Mouse (Mus musculus) layer of hippocampus, adult 9-11 months (tissue): ENCODE measurements around the gene Cox6a2.
"Not testable (repeated sequence)": the region's sequence is repeated elsewhere in the genome, so short reads cannot be mapped to it uniquely, and the experiment has no call there.

Experiments used
- DNase-seq: peaks from one replicate; pipeline ENCODE4 v3.0.0; 2022

Cox6a2 gene

DNA sequence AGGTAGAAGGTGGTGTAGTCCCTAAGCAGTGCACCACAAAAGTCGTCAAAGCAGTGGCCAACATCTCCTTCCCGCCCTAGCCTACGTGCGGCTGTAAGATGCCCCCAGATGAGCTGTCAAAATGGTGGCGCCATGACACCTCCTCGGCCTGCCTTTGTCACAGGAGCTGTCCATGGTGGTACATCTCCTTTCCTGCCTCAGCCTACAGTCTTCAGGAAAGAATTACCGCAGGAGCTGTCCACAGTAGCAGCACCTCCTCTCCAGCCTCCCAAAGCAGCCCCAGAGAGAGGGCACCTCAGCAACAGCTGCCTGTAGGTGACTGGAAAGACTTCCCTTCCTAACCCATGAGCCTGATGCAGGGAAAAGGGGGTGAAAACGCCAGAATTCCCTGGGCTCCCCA lies 25.6 kb upstream of the Cox6a2 start:
- no peak for DNase-seq

DNA sequence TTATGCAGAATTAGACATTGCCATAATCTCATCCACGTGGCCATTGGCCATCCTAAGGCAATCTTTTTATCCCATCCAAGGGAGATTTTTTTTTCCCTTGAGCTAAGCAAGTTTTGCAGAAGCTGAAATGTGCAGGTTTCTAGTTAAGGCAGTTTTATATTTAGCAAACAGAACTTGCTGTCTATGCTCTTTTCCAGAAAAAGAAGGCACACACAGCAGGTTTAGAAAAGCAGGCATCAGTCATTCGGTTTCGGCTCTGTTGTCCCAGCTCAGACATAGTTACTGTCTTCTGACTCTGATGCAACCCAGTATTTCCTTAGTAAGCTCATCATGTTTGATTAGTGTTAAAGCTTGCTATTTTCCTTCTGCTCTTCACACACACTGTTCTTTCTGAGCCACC lies 14.7 kb upstream of the Cox6a2 start:
- DNase-seq: peak; percentile 72

DNA sequence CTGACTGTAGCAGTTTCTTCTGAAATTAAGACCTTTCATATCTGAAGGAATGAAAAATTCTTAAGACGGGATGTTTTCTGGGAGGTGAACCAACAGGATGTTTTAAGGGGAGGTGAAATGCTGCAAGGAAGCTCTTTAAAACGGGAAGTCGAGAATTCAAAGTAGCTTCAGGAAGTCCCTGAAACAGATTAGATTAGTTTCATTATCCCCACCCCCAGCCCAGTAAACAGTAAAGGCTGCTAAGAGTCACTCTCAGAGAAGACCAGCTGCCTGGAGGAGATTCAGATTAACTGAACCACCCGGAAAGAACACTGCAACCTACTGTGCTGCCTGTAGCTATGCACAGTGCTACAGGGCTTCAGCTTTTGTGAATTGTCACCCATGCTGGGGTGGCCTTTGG lies 13.8 kb upstream of the Cox6a2 start:
- no peak for DNase-seq

DNA sequence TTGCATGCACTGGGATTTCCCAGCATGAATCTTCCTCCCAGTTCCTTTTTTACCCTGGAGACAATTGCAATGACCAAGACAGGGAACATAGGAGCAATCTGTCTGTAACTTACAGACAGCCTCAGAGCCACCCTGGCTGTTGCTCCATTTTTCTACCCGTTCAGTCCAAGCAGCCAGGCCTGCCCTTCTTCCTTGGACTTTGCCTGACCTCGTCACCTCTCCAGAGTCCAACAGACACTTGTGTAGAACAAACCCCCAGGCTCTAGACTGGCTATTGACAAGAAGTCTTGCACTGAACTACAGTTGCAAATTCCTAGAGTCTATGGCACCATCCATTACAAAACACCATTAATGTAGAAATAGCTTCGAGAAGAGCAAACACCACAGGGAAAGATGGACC lies 3.6 kb upstream of the Cox6a2 start:
- DNase-seq: no peak

DNA sequence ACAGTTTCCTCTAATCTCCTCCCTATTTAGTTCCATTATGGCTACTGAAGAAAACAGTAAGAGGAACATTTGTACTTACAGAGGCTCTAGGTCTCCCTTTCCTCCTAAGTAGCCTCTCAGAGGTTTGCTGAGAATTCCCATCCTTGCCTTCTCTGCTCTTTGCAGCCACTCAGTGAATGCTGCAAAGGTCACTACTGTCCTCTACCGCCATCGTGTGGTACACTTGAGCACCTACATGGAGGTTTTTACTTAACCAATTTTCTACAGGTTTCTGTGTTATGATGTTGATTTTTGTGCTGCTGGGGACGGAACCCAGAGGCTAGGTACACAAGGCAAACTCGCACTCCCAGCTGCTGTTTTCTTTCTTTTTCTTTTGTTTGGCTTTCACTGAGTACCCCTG lies 2.0 kb upstream of the Cox6a2 start:
- peak; percentile 41 for DNase-seq

DNA sequence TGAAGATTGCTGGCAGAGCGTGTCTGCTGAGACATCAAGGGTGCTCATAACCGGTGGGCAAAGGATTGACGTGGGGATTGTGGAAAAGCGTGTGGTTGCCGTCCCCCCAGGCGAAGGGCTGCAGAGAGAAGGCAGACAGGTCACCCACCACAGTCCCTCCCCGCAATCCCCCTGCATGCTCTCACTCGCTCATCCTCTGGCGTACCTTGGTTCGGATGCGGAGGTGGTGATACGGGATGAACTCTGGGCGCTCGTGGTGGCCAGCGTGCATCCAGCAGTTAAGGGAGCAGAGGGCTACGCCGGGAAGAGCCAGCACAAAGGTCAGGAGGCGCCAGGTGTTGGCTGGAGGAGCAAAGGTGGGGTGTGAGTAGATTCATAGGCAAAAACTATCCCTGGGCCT lies 492 bp downstream of the Cox6a2 start:
- DNase-seq: no peak

DNA sequence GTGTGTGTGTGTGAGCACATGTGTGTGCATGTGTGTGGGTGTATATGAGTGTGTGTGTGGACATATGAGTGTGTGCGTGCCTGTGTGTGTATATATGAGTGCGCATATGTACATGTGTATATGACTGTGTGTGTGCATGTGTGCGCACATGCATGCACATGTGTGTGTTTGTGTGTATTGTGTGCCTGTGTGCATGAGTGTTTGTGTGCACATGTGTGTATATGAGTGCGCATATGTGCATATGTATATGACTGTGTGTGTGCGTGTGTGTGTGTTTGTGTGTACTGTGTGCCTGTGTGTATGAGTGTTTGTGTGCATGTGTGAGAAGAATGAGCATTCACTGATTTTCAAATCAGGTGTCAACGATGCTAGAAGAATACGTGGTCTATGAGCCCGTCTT lies 2.0 kb downstream of the Cox6a2 start:
- no peak for DNase-seq

DNA sequence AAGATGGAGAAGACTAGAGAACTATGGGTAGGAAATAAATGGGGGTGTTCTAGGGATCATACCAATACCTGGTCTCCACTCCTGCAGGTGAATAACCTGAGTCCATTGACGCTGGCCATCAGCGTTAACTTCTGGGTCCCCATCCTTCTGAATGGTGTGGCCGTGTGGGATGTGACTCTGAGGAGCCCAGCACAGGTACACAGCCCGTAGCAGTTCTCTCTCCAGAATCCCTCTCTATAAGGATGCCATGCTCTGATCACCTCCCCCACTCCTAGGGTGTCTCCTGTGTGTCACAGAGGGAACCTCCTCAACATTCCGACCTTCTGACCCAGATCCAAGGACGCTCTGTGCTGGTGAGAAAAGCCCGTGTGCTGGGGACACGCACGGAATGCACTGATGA lies 3.1 kb downstream of the Cox6a2 start:
- DNase-seq: no peak

DNA sequence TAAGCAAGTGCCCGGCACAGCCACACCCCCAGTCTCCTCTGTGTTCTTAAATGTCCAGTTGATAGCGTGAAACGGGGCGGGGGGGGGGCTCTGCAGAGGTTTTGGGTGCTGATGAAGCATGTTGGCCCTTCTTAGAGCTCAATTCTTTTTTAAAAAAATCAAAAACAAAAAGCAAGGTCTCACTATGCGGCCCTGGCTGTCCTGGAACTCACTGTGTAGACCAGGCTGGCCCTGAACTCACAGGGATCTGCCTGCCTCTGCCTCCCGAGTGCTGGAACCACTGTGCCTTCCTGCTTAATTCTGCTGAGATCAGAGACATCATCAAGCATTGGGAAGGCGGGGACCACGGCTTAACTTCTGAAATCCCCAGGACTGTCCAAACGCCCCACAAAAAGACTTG lies 4.6 kb downstream of the Cox6a2 start:
- no peak for DNase-seq

DNA sequence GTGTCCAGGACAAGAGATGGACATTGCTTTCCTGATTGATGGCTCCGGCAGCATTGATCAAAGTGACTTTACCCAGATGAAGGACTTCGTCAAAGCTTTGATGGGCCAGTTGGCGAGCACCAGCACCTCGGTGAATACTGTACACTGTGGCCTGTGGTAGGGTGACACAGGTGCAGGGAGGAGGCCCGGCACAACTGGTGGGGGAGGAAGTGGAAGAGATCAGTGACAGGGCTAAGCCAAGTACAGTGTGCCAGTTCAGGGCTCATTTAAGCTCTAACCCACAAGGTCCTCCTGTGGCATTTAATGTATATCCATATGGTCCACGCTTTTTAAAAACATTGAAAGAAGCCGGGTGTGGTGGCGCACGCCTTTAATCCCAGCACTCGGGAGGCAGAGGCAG lies 24.5 kb downstream of the Cox6a2 start:
- DNase-seq: no peak

DNA sequence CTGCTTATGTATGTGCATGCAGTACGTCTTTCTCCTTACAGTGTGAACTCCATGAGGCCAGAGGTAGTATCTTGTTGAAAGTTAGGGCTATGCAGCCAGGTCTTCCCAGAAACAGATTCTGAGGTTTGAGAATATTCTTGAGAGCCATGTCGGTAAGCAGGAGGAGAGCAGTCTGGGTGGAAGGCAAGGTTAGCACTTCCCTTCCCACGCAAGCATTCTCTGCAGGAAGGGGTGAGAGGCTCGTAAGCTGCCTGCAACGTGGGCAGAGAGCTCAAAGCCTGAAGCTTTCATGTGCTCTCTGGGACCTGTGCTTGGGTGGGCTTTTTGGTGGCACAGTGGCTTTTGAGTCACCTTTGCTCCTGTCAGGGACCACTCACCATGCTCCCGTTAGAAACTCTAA lies 25.6 kb downstream of the Cox6a2 start:
- no peak for DNase-seq

DNA sequence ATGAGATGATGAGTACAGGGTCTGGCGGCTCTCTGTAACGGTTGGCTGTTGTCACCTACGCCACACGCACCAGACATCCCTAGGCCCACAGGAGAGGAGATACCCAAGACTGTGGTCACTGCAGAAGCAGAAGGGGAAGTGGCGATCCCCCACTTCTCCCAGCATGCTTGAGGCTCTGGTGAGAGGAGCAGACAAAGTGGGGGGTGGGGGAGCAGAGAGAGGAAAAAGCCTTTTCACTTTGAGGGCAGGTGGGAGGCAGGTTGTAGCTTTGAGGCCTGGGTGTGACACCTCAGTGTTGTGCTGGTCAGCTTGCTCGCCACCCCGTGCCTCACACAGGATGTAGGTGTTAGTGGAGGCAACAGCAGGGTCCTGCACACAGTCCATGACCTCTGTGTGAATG lies 26.1 kb downstream of the Cox6a2 start:
- DNase-seq: peak; percentile 52

DNA sequence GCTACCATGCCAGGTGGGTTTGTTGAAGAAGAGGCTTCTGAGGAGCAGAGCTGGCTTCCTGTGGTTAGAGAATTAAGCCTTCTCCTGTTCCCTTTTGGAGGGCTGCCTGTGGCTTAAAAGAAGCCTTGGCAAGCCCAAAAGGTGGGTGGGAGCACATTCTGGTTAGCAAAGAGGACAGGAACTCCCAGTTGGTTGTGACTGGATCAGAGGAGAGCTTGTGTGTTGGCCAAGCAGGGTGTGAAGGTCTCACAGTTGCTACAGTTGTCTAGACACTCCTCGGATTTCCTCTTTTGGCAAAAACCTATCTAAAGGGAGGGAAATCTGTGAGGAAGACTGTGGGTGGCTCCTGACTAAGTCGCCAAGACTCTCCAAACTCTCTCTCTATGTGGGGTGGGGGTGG lies 27.8 kb downstream of the Cox6a2 start:
- DNase-seq: peak; percentile 41

DNA sequence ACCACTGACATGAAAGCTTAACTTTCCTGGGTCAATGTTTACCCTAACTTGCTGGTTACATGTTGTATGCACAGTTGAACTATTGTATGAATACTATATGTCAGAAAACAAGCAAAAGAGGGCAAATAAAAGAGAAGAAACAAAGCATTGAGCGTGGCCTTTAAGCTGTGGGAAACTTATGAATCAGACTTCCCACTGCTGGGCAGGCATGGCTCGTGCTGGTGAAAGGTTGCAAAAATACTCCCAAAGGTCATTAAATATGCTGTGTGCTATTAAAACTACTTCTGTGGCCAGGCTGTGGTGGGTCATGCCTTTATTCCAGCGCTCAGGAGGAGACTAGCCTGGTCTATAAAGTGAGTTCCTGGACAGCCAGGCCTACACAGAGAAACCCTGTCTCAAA lies 36.2 kb downstream of the Cox6a2 start:
- no peak for DNase-seq

DNA sequence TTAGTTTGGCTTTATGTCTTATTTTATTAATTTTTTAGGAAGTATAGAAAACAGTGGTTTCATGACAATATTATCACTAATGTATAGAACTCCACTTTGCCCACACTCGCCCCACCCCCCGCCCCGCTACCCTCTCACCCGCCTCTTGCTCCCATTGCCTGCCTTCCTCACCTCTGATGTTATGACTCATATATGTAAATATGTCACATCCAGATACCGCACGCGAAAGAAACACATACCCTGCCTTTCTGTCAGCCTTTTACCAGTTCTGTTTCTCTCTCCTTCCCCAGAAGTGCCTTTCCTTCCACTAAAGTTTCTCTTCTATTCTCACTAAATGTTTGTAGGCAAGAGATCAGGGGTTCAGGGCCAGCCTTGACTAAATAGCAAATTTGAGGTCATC lies 39.8 kb downstream of the Cox6a2 start:
- DNase-seq: no peak

DNA sequence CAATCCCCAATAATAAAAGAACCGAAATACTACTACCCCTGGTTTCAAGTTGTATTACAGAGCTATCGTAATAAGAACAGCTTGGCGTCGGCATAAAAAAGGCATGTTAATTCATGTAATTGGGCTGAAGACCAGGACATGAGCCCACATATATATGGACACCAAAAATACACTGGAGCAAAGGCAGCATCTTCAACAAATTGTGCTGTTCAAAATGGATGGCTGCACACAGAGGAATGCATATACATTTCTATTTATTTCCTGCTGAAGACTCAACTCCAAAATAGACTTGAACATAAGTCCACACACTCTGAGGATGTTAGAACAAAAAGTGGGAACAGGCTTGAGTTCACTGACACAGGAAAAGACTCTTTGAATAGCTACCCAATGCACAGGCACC lies 42.2 kb downstream of the Cox6a2 start:
- DNase-seq: no peak

DNA sequence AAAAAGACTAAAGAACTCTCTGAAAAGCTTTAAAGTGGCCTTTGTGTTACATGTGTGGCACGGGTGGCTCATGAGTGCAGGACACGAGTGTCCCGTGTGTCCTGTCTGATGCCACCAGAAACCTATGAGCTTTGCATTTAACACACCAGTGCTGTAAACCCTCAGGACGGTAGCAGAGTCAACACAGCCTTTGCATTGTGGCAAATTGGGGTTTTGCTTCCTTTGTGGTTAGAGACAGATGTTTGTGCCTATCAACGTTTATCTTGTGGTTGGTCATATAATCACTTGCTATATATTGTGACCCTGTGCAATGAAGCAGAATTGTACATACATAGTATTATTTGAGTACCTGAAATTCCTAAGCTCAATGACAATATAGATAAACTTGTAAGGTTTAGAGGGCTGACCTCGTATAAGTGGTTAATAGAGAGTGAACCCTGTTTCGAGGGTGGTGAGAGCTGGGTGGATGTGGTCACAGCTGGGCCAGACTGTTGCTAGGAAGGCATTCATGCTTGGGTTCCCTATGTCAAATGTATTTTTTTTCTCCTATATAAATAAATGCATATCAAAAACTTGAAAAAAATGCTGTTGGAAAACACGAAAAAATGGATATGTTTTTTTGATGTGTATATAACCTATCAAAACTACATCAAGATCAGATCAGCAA lies 47.4 kb downstream of the Cox6a2 start:
- DNase-seq: not testable (repeated sequence)
